Mouse (Mus musculus): ENCODE data around the gene Zfp575.
"Not testable (repeated sequence)": the region's sequence is repeated elsewhere in the genome, so short reads cannot be mapped to it uniquely, and the experiment has no call there.

Gene Zfp575

DNA sequence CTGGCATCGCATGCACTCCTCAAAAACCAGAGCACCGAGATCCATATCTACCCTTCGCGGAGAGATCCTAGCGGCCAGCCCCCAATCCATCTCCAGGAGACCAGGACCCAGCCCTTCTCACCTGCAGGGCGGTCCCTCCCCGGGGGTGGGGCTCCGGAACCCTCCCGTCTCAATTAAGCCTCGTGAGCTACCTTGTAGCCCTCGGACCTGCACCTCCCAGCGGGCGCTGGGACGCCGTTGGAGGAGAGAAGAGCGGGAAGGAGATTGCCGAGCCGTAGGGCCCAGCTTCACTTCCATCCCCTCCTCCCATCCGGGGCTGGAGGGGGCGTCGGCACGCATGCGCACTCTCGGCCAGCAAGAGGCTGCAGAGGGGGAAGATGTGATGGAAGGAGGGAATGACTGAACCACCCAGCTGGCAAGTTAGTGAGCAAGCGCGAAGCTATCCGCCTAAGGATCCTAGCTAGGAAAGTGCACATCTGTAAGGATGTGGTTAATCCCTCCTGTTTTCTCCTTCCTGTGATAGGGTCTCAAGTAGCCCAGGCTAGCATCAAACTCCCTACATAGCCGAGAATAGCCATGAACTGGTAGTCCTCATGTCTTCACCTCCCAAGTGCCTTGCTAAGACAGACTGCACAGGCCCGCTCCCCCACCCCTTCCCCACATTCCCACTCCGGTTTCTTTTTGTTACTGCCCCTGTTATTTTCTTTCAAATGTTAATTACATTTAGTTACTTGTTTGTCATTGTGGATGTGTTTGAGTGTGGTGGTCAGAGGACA, at the start of gene Zfp575, which contains the start of gene Ethe1:
Zfp575 (minus strand) TSS at position 312 of the 776 bp plus-strand sequence.
Ethe1 (plus strand) TSS at position 214 of the 776 bp plus-strand sequence.
- DNase-seq = peak in 1 of 2 experiments; percentile 51

DNA sequence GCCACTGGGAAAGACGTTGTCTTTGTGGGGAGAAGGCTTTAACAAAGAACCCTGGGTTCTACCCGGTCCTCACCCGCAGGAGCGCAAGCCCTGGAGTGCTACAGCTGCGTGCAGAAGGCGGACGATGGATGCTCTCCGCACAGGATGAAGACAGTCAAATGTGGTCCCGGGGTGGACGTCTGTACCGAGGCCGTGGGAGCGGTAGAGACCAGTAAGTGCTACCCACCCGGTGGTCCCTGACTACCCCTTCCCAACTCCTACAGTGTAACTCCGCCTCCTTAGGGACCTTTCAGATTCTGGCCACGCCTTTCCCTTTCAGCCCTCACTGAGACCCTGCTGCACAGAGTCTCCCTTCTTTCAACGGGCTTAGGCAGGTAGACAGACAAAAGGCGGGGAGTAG, 49.6 kb upstream of the Zfp575 start:
- DNase-seq = no peak

DNA sequence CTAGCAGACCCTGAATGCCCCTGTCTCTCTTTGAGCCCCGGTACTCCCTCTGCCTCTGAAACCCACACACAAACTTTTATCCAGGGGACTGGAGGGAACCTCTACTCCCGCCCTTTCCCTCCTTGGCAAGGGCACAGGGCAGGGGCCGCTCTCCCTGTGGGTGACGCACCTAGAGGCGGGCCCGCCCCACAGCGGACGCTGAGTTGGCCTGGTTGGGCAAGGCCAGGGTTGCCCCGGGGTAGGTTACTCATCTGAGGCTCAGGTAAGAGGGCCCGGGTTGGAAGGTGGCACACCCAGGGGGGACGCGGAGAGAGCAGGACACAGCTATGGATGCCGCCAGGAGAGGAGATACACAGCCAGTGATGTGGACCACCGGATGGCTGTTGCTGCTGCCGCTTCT, 48.8 kb upstream of the Zfp575 start, which contains the start of gene Lypd3:
Lypd3 (plus strand) TSS at position 287 of the 400 bp plus-strand sequence.
- DNase-seq = no peak

DNA sequence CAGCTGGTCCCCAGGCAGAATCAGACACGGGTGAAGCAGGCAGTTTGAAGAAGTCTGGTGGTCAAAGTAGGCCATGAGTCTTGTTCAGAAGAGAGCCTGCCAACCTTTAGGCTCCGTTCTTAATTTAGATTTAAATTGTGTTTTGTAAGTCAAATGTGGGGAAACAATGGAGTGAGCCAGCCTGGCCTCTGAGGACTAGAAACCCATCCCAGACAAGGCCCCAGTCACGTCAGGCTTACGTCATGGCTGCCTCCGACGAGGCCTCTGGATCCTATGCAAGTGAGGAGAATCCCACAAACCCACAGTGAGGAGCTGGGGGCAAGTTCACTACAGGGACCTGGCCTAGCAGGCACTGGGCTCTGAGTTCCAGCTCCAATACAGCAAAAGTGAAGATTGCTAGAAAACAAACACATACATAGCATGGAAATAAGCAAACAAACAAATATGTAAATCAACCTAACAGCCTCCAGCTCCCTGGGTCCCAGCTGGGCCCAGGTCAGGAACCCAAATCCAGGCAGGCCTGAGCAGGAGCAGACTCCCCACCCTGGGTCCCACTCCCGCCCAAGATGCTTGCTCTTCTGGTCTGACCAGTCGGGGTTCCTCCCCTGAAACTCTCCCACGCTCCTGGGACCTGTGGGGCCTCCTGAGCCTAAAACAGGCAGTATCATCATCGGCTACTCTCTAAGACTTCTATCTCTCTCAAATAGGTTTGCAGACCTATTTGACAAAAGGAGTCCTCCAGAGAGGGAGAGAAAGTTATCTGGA, 42.9 kb upstream of the Zfp575 start:
- DNase-seq = no peak

DNA sequence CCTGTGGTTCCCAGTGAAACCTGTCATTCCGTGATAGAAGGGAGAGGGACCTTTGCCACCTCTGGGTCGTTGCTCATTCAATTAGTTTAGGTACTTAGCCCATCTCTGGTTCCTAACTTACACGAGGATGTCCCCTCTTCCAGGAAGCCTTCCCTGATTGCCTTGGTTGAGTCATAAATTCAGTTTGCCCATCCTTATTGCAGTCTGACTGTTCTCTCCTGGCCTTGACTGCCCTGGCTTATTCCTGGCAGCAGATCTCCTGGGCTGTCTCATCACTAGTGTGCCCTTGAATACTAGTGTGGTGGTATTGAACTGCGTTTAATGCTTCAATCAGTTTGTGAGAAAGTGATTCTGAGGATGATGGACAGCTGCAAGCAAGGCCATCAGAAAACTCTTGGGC, 42.2 kb upstream of the Zfp575 start:
- no peak for DNase-seq

DNA sequence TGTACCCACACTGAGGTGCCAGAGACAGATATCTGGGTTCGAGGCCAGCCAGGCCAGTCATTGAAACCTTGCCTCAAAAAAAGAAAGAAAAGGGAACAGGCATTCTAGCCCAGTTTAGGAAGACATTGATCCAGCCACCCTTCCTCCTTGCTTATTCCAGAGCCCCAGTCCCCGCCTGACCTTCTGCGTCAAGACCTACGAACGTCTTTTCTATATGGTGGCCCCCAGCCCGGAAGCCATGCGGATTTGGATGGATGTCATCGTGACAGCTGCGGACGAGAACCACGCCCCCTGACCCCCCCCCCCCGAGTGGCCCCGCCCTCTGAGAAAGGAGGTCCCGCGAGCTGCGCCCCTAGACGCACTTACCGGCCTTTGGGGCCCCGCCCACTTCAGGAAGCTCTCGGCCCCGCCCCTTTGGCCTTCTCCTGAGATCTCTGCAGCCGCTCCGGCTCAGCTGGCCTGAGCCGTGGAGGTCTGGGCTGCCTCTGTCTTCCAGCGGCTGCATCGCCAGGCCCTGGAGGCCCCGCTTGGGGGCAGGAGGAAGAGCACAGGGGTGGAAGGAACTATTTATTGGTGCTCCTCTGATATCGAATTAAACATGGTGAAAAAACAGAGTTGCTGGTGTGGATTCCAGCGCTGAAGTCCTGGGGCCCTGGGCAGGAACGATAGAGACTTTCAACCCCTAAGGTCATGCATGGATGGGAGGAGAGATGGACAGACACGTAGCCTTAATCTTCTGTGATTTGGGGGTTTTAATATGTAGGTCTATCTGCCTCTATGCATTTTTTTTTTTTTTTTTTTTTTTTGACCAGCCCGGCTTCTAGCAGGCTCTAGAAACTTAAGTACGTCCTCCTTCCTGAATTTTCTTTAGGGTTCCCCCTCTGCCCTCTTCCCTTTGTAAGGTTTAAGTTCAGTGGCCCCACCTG, 41.5 kb upstream of the Zfp575 start:
- DNase-seq = peak; percentile 87 to 93

DNA sequence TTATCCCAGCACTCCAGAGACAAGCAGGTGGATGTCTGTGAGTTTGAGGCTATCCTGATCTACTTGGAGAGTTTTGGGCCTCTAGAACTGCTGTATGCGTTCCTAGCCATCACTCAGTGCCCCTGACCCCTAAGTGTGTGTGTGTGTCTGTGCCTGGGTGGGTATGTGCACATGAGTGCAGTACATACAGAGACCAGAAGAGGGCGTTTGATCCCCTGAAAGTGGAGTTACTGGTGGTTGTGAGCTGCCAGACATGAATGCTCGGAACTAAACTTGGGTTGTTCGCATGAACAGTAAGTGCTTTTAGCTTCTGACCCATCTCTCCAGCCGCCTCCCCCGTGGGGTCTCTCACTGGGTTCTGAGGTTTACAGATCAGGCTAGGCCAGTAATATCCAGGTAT, 35.5 kb upstream of the Zfp575 start:
- no peak for DNase-seq

DNA sequence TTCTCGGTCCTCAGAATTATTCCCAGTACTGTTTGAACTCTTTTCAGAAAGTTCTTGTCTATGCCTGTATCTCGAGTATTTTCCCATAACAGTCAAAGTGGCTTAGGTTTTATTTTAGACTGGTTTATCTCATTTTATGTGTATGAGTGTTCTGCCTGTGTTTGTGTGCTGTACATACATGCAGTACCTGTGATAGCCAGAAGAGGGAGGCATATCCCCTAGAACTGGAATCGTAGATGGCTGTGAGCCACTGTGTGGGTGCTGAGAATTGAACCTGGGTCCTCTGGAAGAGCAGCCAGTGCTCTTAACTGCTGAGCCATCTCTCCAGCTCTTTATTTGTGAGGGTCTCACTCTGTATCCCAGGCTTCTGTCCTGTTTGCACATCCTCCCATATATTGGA, 33.8 kb upstream of the Zfp575 start:
- DNase-seq = no peak

DNA sequence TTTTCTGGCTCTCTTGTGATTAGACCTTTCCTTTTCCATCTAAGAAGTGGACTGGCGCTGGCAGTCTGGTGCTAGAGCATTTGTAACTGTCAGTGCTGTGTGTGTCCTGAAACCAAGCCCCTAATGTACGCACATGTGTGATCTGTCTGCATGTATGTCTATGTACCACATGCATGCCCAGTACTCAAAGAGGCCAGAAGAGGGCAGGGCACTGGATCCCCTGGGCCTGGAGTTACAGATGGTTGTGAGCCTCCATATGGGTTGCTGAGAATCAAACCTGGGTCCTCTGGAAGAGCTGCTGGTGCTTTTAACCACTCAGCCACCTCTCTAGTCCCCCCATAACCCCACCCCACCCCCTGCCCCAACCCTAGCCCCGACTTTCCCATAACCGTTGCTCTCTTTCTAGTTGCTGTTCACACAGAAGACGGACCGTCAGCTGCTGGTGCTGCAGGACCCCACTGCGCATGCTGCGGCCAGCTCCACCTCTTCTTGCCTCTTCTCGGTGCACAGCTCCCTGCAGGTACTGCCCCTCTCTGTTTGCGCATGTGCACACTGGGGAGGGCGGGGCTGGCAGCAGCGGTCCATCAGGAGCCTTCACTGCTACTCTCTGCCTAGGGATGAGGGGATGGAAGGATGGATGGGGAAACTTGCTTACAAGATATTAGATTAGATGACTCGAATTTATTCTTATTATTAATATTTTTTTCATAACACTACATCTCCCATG, 32.4 kb upstream of the Zfp575 start:
- no peak for DNase-seq

DNA sequence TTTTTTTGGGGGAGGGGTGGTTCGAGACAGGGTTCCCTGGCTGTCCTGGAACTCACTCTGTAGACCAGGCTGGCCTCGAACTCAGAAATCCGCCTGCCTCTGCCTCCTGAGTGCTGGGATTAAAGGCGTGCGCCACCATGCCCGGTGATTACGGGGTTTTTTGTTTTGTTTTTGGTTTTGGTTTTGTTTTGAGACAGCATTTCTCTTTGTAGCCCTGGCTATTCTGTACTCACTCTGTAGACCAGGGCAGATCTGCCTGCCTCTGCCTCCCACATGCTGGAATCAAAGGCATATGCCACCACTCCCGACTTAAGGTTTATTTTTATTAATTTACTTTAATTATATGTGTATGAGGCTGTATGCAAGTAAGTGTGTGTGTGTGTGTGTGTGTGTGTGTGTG, 30.9 kb upstream of the Zfp575 start:
- not testable (repeated sequence) for DNase-seq

DNA sequence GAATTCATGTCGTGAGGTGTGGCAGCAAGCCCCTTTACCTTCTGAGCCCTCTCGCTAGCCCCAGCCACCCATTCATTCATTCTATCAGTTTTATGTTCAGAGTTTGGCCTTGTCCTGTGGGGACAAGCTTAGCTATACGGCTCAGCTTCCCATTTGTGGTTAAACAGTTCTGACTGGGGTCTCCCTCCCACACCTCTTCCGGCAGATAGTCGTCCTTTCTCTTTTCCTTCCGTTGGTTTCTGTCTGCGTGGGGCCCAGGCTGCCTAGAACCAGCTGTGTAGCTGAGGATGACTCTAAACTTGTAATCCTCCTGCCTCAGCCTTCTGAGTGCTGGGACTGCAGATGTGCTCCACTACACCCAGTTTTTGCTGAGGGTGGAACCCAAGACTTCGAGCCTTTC, 30.3 kb upstream of the Zfp575 start:
- DNase-seq = no peak

DNA sequence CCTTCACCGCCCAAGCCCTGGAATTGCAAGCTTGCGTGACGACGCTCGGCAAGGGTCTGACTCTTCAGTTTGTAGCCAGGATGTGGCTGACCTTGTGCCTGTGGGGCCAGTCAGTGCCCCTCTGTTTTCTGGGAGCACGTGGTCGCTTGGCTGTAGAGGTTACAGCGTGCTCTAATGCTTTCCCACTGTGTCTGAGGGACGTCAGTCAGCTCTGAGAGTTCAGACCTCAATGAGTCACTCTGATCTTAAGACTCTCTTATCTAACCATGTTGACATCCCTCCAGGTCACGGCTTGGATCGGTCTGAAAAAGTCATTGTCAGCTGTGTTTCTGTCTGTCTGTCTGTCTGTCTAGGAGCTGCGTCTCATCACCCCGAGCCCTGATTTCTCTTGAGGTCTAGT, 27.4 kb upstream of the Zfp575 start:
- DNase-seq = no peak

DNA sequence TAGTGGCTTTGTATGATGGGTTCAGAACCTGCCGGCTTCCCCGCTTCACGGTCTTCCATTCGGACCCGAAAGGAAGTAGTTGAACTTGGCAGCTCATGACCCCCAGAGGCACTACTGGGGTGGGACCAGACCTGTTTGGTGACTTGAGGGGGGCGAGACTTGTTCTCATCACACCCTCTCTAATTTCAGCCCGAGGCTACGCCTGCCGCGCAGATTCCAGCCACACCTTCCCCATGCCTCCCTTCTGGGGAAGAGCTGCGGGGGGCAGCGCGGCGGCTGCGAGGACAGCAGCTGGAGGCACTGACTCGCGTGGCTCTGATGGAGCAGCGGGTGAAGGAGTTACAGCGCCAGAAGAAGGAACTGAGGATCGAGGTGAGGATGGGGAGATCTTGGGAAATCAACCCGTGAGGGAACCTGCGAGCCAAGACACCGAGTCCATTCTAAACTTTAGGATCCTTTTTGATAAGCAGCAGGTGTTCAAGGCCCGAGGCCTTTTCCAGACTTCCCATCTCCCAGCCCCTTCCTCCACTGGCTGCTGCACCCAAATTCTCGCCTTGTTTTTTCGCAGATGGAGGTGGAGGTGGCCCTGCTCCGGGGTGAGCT, 25.0 kb upstream of the Zfp575 start:
- no peak for DNase-seq

DNA sequence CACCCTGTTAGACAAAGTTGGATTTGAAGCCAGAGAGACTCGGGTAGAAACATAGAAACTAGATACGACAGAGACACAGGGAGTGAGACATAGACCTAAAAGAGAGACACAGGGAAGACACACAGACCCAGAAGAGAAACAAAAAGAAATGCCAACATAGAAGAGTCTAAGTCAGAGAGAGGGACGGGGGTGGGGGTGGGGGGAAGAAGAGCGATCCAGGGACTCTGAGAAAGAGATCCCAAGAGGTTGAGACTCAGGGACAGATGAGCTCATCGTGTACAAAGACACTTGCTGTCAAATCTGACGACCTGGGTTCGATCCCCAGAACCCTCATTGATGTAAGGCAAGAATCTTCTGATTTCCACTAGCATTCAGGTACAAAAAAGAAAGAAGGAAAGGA, 24.3 kb upstream of the Zfp575 start:
- no peak for DNase-seq

DNA sequence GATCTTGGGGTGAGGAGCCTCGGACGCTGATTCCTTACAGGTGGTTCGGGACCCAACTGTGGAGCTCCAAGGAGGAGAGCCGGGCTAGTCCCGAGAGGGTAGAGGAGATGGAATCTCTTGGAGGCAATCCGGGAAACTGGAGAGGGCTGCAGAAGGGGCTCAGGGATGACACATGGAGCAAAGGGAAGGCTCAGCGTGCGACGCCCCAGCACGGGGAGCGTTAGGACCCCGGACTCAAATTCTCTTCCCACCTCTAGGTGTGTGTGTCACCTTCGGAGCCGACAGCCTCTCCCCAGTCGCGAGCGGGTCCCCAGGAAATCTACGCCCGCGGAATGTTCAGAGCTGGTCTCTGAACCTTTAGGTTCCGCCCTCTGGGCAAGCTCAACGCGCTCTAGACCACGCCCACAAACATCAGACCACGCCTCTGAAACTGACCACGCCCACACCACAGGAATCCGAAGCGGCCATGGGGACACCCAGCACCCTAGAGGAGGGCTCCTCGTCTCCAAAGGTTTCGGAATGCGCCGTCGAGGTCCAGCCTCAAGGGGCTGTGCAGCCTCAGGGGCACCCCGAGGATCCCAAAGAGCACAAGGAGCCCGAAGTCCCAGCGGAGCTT, 23.5 kb upstream of the Zfp575 start:
- peak; percentile 94 to 97 for DNase-seq

DNA sequence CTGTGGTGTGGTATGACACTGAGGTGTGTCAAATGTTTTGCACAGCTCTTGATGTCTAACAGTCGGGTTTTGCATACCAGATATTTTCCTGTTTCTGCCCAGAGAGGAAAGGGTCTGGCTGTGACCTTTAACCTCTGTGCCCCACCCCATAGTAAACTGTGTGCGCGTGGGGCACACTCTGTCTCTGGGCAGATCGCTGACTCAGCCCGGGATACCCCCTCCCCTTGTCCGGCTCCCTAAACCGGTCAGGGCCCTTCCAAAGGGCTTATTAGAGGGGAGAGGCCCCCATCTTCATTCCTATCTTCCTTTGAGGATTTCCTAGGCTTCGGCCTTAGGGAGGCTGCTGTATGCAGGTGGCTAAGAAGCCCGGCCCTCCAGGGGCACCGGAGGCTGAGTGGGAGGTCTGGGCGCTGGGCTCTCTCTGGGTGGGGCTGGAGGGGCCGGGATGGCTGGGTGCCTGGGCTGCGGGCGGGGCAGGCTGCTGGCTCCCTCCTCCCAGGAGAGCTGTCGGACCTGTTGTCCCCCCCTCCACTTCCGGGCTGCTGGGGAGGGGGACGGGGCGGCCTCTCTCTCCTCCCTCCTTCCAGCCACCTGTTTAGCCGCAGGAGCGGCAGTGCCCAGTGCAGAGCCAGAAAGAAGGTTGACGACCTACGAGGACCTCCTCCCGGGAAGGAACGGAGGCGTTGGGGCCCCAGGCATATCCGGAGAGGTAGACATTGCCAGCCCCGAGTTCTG, 22.9 kb upstream of the Zfp575 start, which contains the start of gene Phldb3:
Phldb3 (plus strand) TSS at position 620 of the 735 bp plus-strand sequence.
- peak; percentile 56 to 70 for DNase-seq

DNA sequence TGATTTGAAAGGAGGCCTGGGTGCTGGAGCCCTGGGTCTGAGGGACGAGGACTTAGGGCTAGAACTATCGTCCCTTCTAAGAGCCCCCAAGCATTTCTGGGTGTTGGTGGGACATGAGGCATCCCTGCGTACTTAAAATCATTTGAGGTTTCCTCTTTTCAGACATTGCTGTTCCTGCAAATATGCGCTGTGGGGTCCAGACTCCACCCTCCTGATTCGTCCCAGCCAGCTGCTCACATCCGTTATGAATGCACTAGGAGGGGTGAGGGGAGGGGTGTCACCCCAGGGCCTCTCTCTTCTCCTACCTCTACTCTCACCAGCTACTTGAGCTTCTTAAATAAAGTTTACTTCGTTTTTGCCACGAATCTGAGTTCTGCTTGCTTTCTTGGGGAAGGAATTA, 21.1 kb upstream of the Zfp575 start:
- no peak for DNase-seq

DNA sequence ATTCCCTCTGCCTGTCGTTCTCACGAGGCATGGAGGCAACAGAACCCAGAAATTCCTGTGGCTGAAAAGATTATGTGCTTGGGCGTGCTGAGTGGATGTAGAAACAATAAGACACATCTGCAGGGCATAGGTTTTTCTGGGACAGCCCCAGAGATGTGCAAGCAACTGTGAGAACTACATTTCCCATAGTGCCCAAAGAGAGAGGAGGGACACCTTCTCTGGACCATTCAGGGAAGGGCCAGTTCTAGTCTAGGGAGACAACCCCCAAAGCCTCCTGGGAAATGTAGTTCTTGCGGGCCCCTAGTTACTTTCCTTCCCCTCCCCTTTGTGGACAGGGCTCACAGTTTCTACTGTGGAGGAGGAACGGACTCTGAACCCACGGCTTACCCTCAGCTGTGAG, 20.6 kb upstream of the Zfp575 start:
- peak; percentile 74 to 84 for DNase-seq

DNA sequence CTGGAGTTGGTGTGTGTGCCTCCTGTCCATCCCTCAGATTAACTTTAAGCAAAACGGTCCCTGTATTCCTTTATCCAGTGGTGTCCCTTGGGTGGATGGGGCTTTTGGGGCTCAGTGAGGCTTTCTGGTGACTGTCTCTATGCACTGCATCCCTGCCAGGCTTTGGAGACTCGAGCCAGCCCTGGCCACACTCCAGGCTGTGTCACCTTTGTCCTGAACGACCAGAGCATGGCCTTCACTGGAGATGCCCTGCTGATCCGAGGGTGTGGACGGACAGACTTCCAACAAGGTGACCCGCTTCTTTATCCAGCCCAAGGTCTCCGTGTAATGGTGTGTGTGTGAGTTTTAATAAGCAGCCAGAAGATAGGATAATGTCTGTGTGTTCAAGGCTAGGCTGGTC, 18.6 kb upstream of the Zfp575 start:
- DNase-seq = peak; percentile 46 to 79

DNA sequence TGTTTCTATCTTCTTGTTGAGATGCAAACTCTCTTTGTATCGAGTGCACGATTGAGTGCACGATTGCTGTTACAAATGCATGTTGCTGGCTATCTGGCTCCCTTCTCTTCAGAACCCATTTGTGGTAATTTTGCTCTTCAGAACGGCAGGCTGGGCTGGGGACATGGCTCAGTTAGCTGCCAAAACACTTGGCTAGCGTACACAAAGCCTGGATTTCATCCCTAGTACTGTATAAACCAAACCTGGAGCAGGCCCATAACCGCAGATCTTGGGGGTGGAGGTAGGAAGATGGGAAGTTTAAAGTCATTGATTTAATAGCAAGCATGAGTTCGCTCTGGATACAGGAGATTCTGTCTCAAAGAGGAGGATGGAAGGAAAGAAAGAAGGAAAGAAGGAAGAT, 18.1 kb upstream of the Zfp575 start:
- no peak for DNase-seq
